Mouse (Mus musculus) forebrain, embryonic 11.5 days (tissue): ENCODE results near the gene Gm6356. TPM values are rescaled to one million over a fixed set of nuclear protein-coding genes. Genes with fewer than 3 reads are reported as not detected.
"Not testable (repeated sequence)": the region's sequence is repeated elsewhere in the genome, so short reads cannot be mapped to it uniquely, and the experiment has no call there.

Experiments used
- ATAC-seq: fragments of 200-750 bp; cut with Nextera tagmentation; replicated peaks from 2 replicates; pipeline ENCODE4 v1.8.0; 2017; ENCODE audit warnings: moderate TSS enrichment; ENCODE audit not compliant: low FRiP score
- DNase-seq: peaks from one replicate; pipeline ENCODE4 v3.0.0-alpha.2; 2017; ENCODE audit warnings: low spot score
- H3K27ac ChIP-seq: fragments of 300-500 bp; sonication (generic); 2 replicates; pipeline ENCODE4 v1.5.1; 2014; ENCODE audit warnings: low read depth, low read length
- H3K27me3 ChIP-seq: fragments of 300-500 bp; sonication (generic); 2 replicates; pipeline ENCODE4 v1.6.1; 2014; ENCODE audit warnings: mild to moderate bottlenecking, low read length, mixed read lengths; ENCODE audit not compliant: control insufficient read depth, insufficient read depth
- H3K36me3 ChIP-seq: fragments of 300-500 bp; sonication (generic); 2 replicates; pipeline ENCODE4 v1.6.1; 2014; ENCODE audit warnings: mild to moderate bottlenecking, low read length, moderate library complexity, mixed read lengths; ENCODE audit not compliant: control insufficient read depth, insufficient read depth
- H3K4me1 ChIP-seq: fragments of 300-500 bp; sonication (generic); replicated peaks from 2 replicates; pipeline ENCODE4 v1.6.1; 2014; ENCODE audit warnings: low read length, mixed read lengths; ENCODE audit not compliant: control insufficient read depth, insufficient read depth
- H3K4me2 ChIP-seq: fragments of 300-500 bp; sonication (generic); 2 replicates; pipeline ENCODE4 v1.6.1; 2014; ENCODE audit warnings: low read depth, mild to moderate bottlenecking, low read length, moderate library complexity, mixed read lengths; ENCODE audit not compliant: severe bottlenecking
- H3K4me3 ChIP-seq: fragments of 300-500 bp; sonication (generic); 2 replicates; pipeline ENCODE4 v1.5.1; 2014; ENCODE audit warnings: low read depth, low read length
- H3K9ac ChIP-seq: fragments of 300-500 bp; sonication (generic); 2 replicates; pipeline ENCODE4 v1.6.1; 2014; ENCODE audit warnings: low read length
- H3K9me3 ChIP-seq: fragments of 300-500 bp; sonication (generic); 2 replicates; pipeline ENCODE4 v1.6.1; 2016; ENCODE audit warnings: low read length, mixed read lengths; ENCODE audit not compliant: control insufficient read depth
- WGBS: fragments of 180-500 bp; shearing (Covaris S2); extraction: QIAGEN DNeasy Blood & Tissue Kit; methylation state at CpG from one replicate; pipeline ENCODE4 v1.1.7; 2014; 5-methylcytosine and 5-hydroxymethylcytosine counted together
- polyA plus RNA-seq: library from polyadenylated mRNA; unstranded; fragments of >200 nt; fragmentation: Nextera tagmentation; extraction: Ambion mirVana; gene quantifications from 2 replicates; pipeline ENCODE4 v1.2.1, GENCODE M21; 2014

Gm6356 gene
- not detected in 2 replicates for polyA plus RNA-seq

DNA sequence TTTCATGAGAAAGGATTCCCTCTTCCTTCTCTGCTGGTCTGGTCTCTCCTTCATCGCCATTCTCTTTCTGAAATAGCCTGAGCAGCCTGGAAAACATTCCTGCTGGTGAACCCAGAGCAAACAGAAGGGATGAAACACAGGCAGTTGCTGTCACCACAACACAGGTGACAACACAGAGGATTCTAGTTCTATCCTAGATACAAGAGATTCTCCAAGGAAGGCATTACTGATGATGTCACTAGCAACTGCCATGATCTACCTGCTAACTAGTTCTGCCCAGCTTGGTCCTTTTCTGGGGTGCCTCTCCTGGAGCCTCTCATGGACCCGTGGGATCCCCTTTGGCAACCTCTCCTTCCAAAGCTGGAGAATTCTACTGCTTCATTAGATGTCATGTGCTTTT is at the start of gene Gm6356:
TSS of gene Gm6356 (minus strand) at position 101 of the 400 bp plus-strand sequence.
- WGBS, result 53% methylated on average over 1 of the region's 2 CpGs
- ATAC-seq, DNase-seq, H3K4me1 ChIP-seq, H3K4me2 ChIP-seq, H3K4me3 ChIP-seq, H3K27me3 ChIP-seq, H3K36me3 ChIP-seq, H3K9ac ChIP-seq, H3K9me3 ChIP-seq, H3K27ac ChIP-seq: not testable (repeated sequence)

Other genes with a start within 250 kb of the Gm6356 start
- 7.0 and 7.2 TPM in 2 replicates for gene Gm3636, start 231.5 kb downstream of the Gm6356 start, polyA plus RNA-seq
- not detected in 2 replicates for gene Gm8362, start 199.4 kb downstream of the Gm6356 start, polyA plus RNA-seq
- not detected in 2 replicates for gene Gm3642, start 133.5 kb downstream of the Gm6356 start, polyA plus RNA-seq
- gene Gm3667, start 83.9 kb downstream of the Gm6356 start, polyA plus RNA-seq, result 1.3 and 1.4 TPM in 2 replicates
- 0.88 and 1.4 TPM in 2 replicates for gene Gm10406, start 53.6 kb upstream of the Gm6356 start, polyA plus RNA-seq
- gene Gm3685, start 71.2 kb upstream of the Gm6356 start, polyA plus RNA-seq, result not detected in 2 replicates
- gene Gm3696, start 126.8 kb upstream of the Gm6356 start, polyA plus RNA-seq, result 2.7 and 3.3 TPM in 2 replicates
- gene Gm6676, start 151.6 kb upstream of the Gm6356 start, polyA plus RNA-seq, result not detected in 2 replicates
- 4.1 and 4.4 TPM in 2 replicates for gene Gm3512, start 200.7 kb upstream of the Gm6356 start, polyA plus RNA-seq
- not detected in 2 replicates for gene Gm16434, start 220.7 kb upstream of the Gm6356 start, polyA plus RNA-seq